Mouse (Mus musculus) thymus, postnatal 25 days (tissue): Measurements from ENCODE around the gene Ttk.

Experiments used
- DNase-seq: peaks from one replicate; pipeline ENCODE4 v3.0.0; 2022

The Ttk gene

GRCm38 (mm10) chr9:83833811-83834747 is at the start of gene Ttk:
TSS of gene Ttk (plus strand) at chr9:83834689.
- DNase-seq = peak; percentile 93

DNA sequence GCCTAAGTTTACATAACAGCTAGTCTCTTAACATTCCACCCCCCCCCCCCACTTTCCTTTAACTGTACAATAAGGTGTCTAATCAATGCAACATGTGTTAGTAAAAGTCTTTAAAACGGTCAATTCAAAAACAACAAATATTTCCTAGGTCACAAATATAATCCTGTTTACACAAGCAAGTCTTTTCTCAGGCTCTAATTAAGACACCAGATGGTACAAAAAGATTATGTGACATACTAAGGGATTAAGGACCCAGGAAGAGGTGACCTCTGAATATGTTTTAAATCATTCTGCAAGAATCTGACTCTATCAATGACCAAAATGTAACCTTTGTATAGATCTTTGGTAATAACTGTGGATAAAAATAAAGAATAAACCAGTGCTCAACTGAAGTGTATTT is 49.0 kb upstream of the Ttk start:
- no peak for DNase-seq

GRCm38 (mm10) chr9:83789326-83789725 is 45.2 kb upstream of the Ttk start:
- no peak for DNase-seq

DNA sequence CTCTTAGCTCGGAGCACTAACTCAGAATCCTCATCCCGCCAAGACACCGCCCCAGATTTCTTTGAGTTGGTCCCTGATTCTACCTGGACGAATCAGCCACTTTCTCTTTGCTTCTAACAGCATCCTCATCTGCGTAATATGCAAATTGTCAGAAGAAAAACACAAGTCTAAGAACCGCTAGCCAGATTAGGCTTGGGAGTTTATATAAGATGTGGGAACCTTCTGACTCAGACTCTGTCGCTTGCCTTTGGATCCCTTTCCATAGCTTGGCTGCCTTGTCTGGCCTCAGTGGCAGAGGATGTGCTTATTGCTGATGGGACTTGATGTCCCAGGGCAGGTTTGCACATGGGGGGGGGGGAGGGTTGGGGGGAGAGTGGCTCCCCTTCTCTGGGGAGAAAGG is 37.6 kb upstream of the Ttk start:
- DNase-seq = no peak

DNA sequence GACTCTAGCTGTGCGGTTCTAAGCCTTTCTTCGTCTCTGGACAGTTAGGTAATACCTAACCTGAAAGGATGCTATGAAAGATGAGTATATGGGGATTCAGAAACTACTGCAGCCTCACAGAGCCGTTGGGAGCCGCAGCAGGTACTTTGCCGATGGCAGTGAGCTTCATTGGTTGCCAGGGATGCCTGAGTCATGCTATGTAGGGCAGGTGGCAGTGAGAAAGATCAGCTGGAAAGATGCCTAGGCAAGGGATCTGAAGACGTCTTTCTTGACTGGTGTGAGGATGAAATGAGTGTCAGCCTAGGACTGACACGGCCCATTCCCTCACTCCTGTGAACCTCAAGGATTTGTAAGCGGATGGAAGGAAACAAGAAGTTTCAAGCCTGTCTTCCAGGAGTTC is 36.6 kb upstream of the Ttk start:
- no peak for DNase-seq

GRCm38 (mm10) chr9:83804341-83804740 is 30.1 kb upstream of the Ttk start:
- DNase-seq = no peak

- peak; percentile 7 for DNase-seq
These were observed 29.1 kb upstream of the Ttk start for GRCm38 (mm10) chr9:83805164-83805976.

GRCm38 (mm10) chr9:83805977-83806815 is 28.3 kb upstream of the Ttk start, which contains the start of gene Elovl4:
TSS of gene Elovl4 (minus strand) at chr9:83806277.
- peak; percentile 45 for DNase-seq

- peak; percentile 35 for DNase-seq
These were observed 26.9 kb upstream of the Ttk start for GRCm38 (mm10) chr9:83807562-83807961.

DNA sequence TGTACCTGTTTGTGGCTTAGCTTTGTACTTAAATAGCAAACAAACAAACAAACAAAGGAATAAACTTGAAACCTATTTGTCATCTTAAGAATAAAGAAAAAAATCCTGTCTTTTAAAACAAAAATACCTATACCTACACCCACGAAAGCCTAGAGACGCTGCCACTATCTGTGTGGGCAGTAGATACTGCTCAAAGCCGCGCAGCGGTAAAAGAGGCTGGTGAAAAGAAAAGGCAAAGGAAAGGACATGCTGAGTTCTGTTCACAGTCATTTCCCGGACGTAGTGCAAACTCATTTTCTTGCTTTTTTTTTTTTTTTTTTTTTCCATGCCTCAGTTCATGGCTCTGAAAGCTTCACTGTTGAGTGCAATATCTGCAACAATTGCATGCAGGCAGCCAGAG is 15.3 kb upstream of the Ttk start:
- DNase-seq = no peak

- DNase-seq = no peak
These were observed 13.5 kb upstream of the Ttk start for GRCm38 (mm10) chr9:83820976-83821375.

- no peak for DNase-seq
These were observed 11.6 kb upstream of the Ttk start for GRCm38 (mm10) chr9:83822925-83823324.

- peak; percentile 11 for DNase-seq
These were observed 4.6 kb upstream of the Ttk start for GRCm38 (mm10) chr9:83829896-83830295.

- DNase-seq = no peak
These were observed 3.3 kb upstream of the Ttk start for GRCm38 (mm10) chr9:83831152-83831551.

DNA sequence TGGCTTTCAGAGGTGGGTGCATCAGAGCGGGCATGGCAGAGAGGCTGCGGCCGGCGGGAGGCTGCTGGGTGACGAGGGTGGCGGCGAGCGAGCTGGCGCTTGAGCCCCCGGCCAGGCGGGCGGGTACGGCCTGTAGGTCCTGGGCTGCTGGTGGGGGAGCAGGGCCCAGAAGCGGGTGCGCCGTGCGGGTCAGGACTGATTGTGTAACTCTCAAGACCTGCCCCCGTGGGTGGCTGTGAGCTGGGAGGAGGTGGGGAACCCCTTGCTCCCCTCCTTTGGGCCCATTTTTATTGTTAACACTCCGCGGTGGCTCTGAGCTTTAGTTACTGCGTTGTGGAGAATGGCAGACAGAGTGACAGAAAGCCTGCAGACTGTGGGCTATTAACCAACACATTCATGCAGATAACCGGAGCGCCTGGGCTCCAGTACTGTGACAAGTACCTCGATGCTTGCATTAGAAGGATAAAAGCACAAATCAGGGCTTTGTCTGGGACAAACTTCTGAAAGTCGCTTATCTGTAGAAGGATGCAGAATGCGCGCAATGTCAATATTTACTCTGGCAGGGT is 342 bp downstream of the Ttk start:
- DNase-seq = no peak

DNA sequence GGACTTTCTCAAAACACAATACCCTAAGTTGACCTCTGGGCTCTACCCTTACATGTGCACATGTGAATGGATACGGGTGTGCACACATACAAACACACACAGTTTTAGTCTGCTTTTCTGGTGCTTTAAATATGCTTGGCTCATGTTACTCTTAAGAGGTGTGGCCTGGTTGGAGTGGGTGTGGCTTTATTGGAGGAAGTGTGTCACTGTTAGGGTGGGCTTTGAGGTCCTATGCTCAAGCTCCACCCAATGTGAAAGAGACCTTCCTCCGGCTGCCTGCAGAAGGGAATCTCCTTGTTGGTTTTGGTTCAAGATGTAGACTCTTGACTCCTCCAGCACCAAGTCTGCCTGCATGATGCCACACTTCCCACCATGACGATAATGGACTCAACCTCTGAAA is 18.0 kb downstream of the Ttk start:
- no peak for DNase-seq

DNA sequence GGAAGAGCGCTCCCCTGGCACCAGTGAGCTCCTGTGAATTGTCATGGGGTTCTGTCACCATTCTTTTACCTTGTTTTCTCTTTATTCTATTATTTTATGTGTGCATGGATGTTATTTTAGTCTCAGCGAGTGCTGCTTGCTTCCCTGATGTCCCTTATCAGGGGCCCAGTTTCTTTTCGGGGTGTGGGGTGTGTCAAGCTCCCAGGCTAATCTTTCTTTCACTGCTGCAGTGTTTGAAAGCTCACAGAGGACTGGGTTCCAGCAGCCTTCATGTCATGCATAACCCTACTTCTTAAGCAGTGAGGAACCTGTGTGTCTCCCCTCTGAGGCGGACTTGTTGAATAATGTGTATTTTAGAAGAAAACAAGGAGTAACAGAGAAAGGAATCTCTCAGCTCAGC is 30.7 kb downstream of the Ttk start:
- DNase-seq = no peak

- DNase-seq = no peak
These were observed 47.7 kb downstream of the Ttk start for GRCm38 (mm10) chr9:83882191-83882590.

DNA sequence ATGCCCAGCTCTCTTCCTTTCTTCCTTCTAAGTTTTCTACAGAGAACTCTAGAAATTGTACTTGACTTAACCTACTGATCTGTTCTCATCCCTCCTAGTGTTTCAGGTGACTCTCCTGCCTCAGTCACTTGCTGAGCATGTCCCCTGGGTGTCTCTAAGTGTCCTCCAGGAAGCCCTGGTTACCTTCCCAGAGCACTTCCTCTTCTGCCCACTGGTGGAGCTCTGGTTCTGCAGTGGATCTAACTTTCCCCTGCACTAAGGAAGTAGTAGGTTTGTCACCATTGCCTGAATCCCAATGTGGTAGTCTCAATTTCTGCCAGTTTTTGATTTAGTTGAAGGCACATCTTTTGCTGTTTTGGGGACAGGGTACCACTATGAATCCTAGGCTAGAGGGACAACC is 51.7 kb downstream of the Ttk start:
- no peak for DNase-seq

- DNase-seq = no peak
These were observed 53.7 kb downstream of the Ttk start for GRCm38 (mm10) chr9:83888214-83888613.

- no peak for DNase-seq
These were observed 58.6 kb downstream of the Ttk start for GRCm38 (mm10) chr9:83893073-83893472.

DNA sequence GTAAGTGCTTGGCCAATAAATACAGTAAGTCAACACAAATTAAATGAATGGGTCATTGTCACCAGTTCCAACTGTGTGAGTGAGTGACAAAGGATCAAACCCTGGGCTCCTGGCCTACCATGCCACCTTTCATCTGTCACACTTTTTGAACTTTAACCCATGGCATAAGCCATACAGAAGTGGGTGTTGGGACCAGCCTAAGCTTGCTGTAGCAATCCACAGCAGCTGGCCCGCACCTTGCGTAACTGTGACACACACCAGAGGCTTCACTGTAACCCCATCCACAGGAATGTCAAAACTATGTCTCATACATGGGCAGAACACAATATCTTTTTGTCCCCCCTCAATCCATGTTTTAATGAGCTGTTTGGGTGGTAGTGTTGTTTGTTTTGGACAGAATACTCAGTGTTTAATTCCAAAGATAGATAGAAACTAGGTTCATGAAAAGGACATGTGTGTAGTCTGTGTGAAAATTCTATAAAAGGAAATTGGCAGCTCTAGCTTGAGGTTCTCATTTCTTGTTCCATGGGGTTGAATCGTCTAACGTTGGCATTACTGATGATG is 59.4 kb downstream of the Ttk start:
- DNase-seq = no peak
